Mouse (Mus musculus): ENCODE results near the gene Prim2.
"Not testable (repeated sequence)": the region's sequence is repeated elsewhere in the genome, so short reads cannot be mapped to it uniquely, and the experiment has no call there.

The Prim2 gene

DNA sequence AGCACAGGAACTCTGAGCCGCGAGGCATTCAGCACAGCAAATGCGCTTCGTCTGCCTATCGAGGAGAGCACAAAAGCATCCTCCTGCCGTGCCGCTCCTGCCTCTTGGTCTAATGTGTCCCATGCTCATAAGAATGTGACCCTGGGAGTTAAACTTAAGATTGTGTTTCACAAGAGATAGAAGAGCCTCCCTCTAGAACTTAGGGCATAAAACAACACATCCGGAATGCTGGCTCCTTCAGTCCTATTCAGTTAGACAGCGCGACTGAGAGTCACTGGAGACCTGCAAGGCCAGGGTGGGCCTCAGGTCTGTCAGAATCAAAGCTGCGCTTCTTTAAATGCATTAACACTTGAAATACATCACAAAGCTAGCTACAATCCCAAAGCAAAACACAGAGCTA, 18.7 kb downstream of the Prim2 start:
- no peak for DNase-seq (ENCODE audit: low read depth)

DNA sequence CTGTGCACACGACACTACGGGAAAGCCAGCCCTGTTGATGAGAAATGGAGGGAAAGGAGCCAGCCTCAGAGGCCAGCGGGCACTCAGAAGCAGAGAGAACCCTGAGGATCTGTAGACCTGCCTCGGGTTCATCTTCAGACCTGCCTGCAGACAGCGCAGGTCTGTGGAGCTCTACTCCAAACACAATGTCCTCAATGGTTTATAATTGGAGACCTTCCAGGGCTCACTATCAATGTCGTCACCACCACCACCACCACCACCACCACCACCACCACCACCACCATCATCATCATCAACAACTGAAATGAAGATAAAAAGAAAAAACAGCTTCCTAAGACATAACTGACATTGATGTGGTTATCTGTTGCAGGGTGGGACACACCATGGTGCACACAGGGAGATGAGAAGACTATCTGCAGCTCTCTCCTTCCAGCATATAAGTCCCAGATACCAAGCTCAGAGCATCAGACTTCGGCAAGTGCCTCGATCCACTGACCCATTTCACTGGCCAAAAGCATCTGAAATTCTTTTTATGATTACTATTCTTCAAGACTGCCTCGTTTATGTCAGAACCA, 20.0 kb downstream of the Prim2 start:
- DNase-seq (ENCODE audit: low read depth) = no peak

DNA sequence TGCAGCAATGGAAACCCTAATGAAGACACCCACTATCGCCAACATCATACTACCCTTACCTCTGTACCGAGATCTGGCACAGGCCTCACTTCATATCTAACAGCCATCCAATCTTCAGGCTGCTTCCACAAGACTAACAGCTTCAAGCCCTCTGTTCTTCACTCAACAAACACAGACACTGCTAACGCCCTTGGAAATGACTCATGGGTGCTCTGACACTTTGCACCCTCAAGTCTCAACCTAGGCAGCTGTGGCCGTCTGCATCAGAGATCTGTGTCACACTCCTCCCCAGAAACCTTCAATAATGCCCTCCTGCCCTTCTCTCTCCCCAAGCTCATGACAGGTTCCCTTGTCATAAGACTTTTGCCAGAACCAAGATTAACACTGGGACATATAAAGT, 20.6 kb downstream of the Prim2 start:
- DNase-seq (ENCODE audit: low read depth) = no peak

- peak; percentile 63 for DNase-seq (ENCODE audit: low read depth)
Measured at GRCm38 (mm10) chr1:33647661-33648060, 21.9 kb downstream of the Prim2 start.

DNA sequence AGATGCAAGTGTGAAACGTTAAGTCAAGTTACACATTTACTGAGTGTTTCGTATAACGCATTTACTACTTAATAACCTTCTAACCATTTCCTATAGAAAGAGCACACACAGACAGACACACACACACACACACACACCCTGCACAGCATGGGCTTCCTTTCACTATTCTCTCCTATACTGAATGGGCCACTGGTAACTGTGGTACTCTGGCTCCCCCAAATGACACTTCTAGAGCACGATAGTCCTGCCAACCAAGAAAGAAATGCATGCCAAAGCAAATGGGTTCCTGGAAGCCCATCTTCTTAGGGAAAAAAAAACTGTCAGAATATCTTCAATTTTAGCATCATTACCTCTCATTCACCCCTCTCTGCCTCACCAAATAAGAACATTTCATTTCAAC, 22.4 kb downstream of the Prim2 start:
- DNase-seq (ENCODE audit: low read depth) = peak; percentile 34

GRCm38 (mm10) chr1:33645689-33646088, 23.9 kb downstream of the Prim2 start:
- no peak for DNase-seq (ENCODE audit: low read depth)

DNA sequence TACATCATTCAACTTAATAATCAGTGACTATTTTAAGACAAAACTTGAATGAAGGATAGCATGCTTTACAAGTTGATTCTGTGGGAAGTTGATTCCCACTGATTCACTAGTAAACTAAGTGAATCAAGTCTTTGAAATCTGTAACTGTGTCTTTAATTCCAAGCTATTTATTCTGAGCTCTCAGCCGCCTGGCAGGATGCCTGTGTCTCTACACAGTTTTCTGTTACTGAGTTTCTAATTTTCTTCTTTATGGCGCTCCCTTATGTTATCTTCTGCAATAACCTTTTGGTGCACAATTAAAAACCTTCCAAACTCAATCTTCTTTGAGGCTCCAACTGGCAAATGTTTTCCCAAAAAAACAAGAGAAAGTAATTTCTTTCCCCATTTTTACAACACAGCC, 28.5 kb downstream of the Prim2 start:
- DNase-seq (ENCODE audit: low read depth) = no peak

GRCm38 (mm10) chr1:33640089-33640488, 29.5 kb downstream of the Prim2 start:
- no peak for DNase-seq (ENCODE audit: low read depth)

GRCm38 (mm10) chr1:33639234-33639633, 30.4 kb downstream of the Prim2 start:
- no peak for DNase-seq (ENCODE audit: low read depth)

- no peak for DNase-seq (ENCODE audit: low read depth)
Measured at GRCm38 (mm10) chr1:33637827-33638226, 31.8 kb downstream of the Prim2 start.

DNA sequence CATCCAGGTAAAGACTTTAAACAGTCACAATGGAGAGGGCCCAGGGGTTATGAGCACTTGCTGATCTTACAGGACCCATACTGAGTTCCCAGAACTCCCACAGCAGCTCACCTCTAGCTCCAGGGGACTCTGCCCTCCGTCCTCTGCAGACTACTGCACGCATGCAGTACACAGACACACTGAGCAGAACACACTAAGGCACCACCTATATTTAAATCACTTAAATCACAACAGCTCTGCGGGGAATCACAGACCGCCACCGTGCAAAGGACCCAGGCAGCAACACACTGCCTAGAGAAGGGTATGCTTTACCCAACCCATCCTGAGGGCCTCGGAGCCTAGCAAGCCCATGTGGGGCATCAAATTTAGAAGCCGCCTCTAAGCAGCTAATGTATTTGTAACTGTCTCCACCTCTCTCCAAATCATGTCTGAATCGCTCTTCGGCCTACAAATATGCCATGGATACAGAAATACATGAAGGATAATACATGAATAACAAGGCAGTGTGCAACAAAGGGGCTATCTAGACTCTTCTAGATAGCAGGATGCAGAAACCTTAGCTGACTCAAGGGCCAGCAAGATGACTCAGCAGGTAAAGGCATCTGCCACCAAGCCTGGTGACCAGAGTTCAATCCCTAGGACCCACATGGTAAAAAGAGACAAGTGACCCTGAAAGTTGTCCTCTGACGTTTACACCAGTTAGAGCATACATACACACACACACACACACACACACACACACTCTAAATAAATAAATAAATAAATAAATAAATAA, 33.0 kb downstream of the Prim2 start:
- DNase-seq (ENCODE audit: low read depth) = peak; percentile 17

- DNase-seq (ENCODE audit: low read depth) = not testable (repeated sequence)
Measured at GRCm38 (mm10) chr1:33631002-33631618, 38.5 kb downstream of the Prim2 start.

DNA sequence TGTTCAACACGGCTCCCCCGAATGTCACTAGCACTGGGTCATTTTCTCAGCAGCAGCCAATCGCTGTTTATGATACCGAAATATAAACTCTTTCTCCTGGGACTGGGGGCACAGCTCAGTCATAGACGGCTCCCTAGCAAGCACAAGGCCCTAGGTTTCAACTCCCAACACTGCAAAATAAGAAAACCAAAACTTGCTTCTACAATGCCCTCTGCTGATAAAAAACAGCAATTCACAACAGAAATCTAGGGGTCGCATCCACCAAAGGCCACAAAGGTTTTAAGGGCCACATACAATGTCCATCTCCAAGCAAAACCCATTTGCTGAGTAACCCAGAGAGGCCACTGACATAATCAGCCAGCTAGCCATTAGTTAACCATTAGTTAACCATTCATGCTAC, 41.8 kb downstream of the Prim2 start:
- no peak for DNase-seq (ENCODE audit: low read depth)

DNA sequence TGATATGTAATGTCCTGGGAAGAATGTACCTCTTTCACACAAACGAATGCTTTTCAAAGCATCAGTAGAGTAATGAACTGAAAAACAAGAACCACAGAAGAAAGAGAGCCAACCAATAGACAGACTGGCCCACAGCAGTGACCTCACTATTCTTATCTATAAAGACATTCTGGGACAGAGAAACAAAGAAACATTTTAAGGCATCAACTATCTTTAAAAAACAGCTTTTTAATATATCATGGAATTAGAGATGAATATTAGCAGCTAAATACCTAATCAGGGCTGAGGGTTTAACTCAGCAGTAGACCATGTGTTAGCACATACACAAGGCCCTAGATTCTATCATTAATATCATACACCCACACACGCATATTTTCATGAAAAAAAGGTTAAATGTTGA, 42.5 kb downstream of the Prim2 start:
- no peak for DNase-seq (ENCODE audit: low read depth)

- peak; percentile 54 for DNase-seq (ENCODE audit: low read depth)
Measured at GRCm38 (mm10) chr1:33624900-33625299, 44.7 kb downstream of the Prim2 start.

DNA sequence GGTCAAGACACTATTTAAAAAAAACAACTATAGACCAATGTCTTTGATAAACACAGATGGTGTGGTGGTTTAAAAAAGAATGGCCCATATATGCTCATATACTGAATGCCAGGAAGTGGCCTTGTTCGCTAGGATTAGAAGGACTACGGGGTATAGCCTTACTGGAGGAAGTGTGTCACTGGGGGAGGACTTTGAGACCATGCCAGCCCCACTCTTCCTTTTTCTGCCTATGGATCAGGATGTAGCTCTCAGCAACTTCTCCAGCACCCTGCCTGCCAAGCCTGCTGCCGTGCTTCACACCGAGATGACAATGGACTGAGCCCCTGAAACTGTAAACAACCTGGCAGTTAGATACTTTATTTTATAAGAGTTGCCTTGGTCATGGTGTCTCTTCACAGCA, 45.2 kb downstream of the Prim2 start:
- no peak for DNase-seq (ENCODE audit: low read depth)

GRCm38 (mm10) chr1:33621791-33622190, 47.8 kb downstream of the Prim2 start:
- DNase-seq (ENCODE audit: low read depth) = no peak

GRCm38 (mm10) chr1:33620091-33620788, 49.4 kb downstream of the Prim2 start:
- peak; percentile 9 for DNase-seq (ENCODE audit: low read depth)

- not testable (repeated sequence) for DNase-seq (ENCODE audit: low read depth)
Measured at GRCm38 (mm10) chr1:33616642-33617041, 53.0 kb downstream of the Prim2 start.

DNA sequence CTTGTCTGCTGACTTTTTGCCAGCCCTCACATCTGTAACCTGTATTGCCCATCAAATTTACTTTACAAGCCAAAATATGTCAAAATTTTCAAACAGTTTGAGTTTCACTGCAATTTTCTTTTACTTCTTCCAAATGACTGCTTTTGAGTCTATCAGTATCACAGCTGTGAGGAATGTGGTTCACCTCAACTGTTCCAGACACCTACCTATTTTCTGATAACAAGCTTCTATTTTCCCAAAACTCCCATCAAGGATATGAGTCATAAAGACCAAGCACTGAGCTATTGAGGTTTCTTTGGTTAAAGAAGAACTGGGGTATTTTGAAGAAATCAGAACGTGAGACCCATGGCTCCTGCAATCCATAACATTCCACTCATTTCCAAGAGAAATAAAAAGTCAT, 57.5 kb downstream of the Prim2 start:
- DNase-seq (ENCODE audit: low read depth) = peak; percentile 76

GRCm38 (mm10) chr1:33610026-33610721, 59.4 kb downstream of the Prim2 start:
- DNase-seq (ENCODE audit: low read depth) = no peak

DNA sequence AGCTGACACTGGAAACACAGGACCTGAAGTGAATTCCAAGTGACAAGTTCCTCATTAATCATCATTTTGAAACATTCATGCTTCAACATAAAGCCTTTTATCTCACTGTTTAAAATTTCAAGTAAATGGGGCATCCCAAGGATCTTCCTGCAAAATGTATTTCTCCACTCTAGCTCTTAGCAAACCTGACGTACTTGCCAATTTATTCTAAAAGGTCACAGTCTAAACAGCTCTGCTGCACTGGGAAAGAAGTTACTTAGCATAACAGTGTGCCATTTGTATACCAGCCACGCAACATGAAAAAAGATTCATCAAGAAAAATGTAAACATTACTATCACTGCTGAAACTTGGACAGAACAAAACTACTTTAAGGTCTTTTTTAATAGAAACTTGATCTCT, 61.5 kb downstream of the Prim2 start:
- no peak for DNase-seq (ENCODE audit: low read depth)

All from 416B (cell line).